Mouse (Mus musculus): ENCODE results near the gene Irgq. TPM values are rescaled to one million over a fixed set of nuclear protein-coding genes. Genes with fewer than 3 reads are reported as not detected.

Irgq gene
- polyA plus RNA-seq, 2 experiments = 1.0 to 1.7 TPM

- WGBS (ENCODE audit: insufficient replicate concordance) = 11% methylated on average over 30 of the region's 30 CpGs
- Histone ChIP-seq H3K27me3 (ENCODE audit: control insufficient read depth, insufficient read depth, low read length) (peaks cover 7% of the 10 kb centered on the region), H3K9me3 (ENCODE audit: control insufficient read depth, low read length) (no peaks in the 10 kb centered on the region), H3K36me3 (replicated peaks; ENCODE audit: control insufficient read depth, insufficient read depth, low read depth) (no peaks in the 10 kb centered on the region), H3K4me2 (ENCODE audit: low read depth) (peak within 1 kb of the TSS; percentile 48), H3K4me3 (ENCODE audit: insufficient read depth in 1 of 2, low read depth in 2 of 2, low read length in 2 of 2) (peak within 1 kb of the TSS; percentile 26 to 29), H3K9ac (replicated peaks) (no peak within 1 kb of the TSS), H3K27ac (no peak within 1 kb of the TSS), H3K4me1 (replicated peaks; ENCODE audit: control insufficient read depth in 2 of 2, insufficient read depth in 2 of 2, low read length in 1 of 2) (peaks cover 10 to 21% of the 10 kb centered on the region in 2 experiments)
- DNase-seq (ENCODE audit: low read depth in 3 of 3, low spot score in 3 of 3) = no peak
- no peak for ATAC-seq (ENCODE audit: insufficient read depth)
- TF ChIP-seq CTCF (IDR thresholded peaks at IDR 0.05; ENCODE audit: low read depth) (no peak), EP300 (IDR thresholded peaks at IDR 0.05; ENCODE audit: low read depth) (no peak)
Observed at GRCm38 (mm10) chr7:24587330-24588105, 57.0 kb downstream of the Irgq start, which contains the start of the genes Ethe1 and Zfp575. Gene Ethe1 (plus strand): TSS chr7:24587543. Gene Zfp575 (minus strand): TSS chr7:24587641.

Other genes with a start within 250 kb of the Irgq start
- gene Zfp61, start 229.5 kb upstream of the Irgq start, polyA plus RNA-seq (2012; rRNA removed) = 2.3 and 2.6 TPM in 2 replicates
- gene Zfp61, start 229.5 kb upstream of the Irgq start, polyA plus RNA-seq (2014; fragmentation: Nextera tagmentation; extraction: Ambion mirVana) = 1.6 and 2.1 TPM in 2 replicates
- 1.5 and 1.8 TPM in 2 replicates for gene Zfp94, start 214.0 kb upstream of the Irgq start, polyA plus RNA-seq (2012; rRNA removed)
- gene Zfp94, start 214.0 kb upstream of the Irgq start, polyA plus RNA-seq (2014; fragmentation: Nextera tagmentation; extraction: Ambion mirVana) = 1.4 TPM in 2 replicates
- gene Tescl, start 196.8 kb upstream of the Irgq start, polyA plus RNA-seq (2012; rRNA removed) = 0.11 TPM in 1 of 2 replicates, not detected in the other
- gene Tescl, start 196.8 kb upstream of the Irgq start, polyA plus RNA-seq (2014; fragmentation: Nextera tagmentation; extraction: Ambion mirVana) = not detected in 2 replicates
- gene Lypd5, start 181.5 kb upstream of the Irgq start, polyA plus RNA-seq (2012; rRNA removed) = not detected in 2 replicates
- gene Lypd5, start 181.5 kb upstream of the Irgq start, polyA plus RNA-seq (2014; fragmentation: Nextera tagmentation; extraction: Ambion mirVana) = not detected in 2 replicates
- gene Kcnn4, start 160.4 kb upstream of the Irgq start, polyA plus RNA-seq (2012; rRNA removed) = 112 and 113 TPM in 2 replicates
- 90.2 and 112 TPM in 2 replicates for gene Kcnn4, start 160.4 kb upstream of the Irgq start, polyA plus RNA-seq (2014; fragmentation: Nextera tagmentation; extraction: Ambion mirVana)
- gene Smg9, start 131.1 kb upstream of the Irgq start, polyA plus RNA-seq (2012; rRNA removed) = 20.6 and 22.2 TPM in 2 replicates
- gene Smg9, start 131.1 kb upstream of the Irgq start, polyA plus RNA-seq (2014; fragmentation: Nextera tagmentation; extraction: Ambion mirVana) = 11.2 and 11.8 TPM in 2 replicates
- not detected in 2 replicates for gene Irgc1, start 78.4 kb upstream of the Irgq start, polyA plus RNA-seq (2012; rRNA removed)
- gene Irgc1, start 78.4 kb upstream of the Irgq start, polyA plus RNA-seq (2014; fragmentation: Nextera tagmentation; extraction: Ambion mirVana) = not detected in 2 replicates
- 1.7 and 2.1 TPM in 2 replicates for gene Plaur, start 68.2 kb upstream of the Irgq start, polyA plus RNA-seq (2012; rRNA removed)
- 2.7 and 3.5 TPM in 2 replicates for gene Plaur, start 68.2 kb upstream of the Irgq start, polyA plus RNA-seq (2014; fragmentation: Nextera tagmentation; extraction: Ambion mirVana)
- gene Cadm4, start 48.7 kb upstream of the Irgq start, polyA plus RNA-seq (2012; rRNA removed) = 0.43 and 0.48 TPM in 2 replicates
- 0.05 TPM in 1 of 2 replicates, not detected in the other for gene Cadm4, start 48.7 kb upstream of the Irgq start, polyA plus RNA-seq (2014; fragmentation: Nextera tagmentation; extraction: Ambion mirVana)
- gene Zfp428, start 23.7 kb upstream of the Irgq start, polyA plus RNA-seq (2012; rRNA removed) = 3.8 and 4.0 TPM in 2 replicates
- gene Zfp428, start 23.7 kb upstream of the Irgq start, polyA plus RNA-seq (2014; fragmentation: Nextera tagmentation; extraction: Ambion mirVana) = 2.3 TPM in 2 replicates
- not detected in 2 replicates for gene AC161166.1, start 18.2 kb upstream of the Irgq start, polyA plus RNA-seq (2012; rRNA removed)
- gene AC161166.1, start 18.2 kb upstream of the Irgq start, polyA plus RNA-seq (2014; fragmentation: Nextera tagmentation; extraction: Ambion mirVana) = not detected in 2 replicates
- not detected in 2 replicates for gene Pinlyp, start 15.4 kb downstream of the Irgq start, polyA plus RNA-seq (2012; rRNA removed)
- not detected in 2 replicates for gene Pinlyp, start 15.4 kb downstream of the Irgq start, polyA plus RNA-seq (2014; fragmentation: Nextera tagmentation; extraction: Ambion mirVana)
- 27.8 and 28.8 TPM in 2 replicates for gene Xrcc1, start 15.6 kb downstream of the Irgq start, polyA plus RNA-seq (2012; rRNA removed)
- 27.3 and 40.9 TPM in 2 replicates for gene Xrcc1, start 15.6 kb downstream of the Irgq start, polyA plus RNA-seq (2014; fragmentation: Nextera tagmentation; extraction: Ambion mirVana)
- gene Ethe1, start 56.9 kb downstream of the Irgq start, polyA plus RNA-seq (2012; rRNA removed) = 14.8 and 16.5 TPM in 2 replicates
- 24.8 and 27.3 TPM in 2 replicates for gene Ethe1, start 56.9 kb downstream of the Irgq start, polyA plus RNA-seq (2014; fragmentation: Nextera tagmentation; extraction: Ambion mirVana)
- gene Zfp575, start 57.0 kb downstream of the Irgq start, polyA plus RNA-seq (2012; rRNA removed) = 0.09 and 0.11 TPM in 2 replicates
- 0.04 TPM in 1 of 2 replicates, not detected in the other for gene Zfp575, start 57.0 kb downstream of the Irgq start, polyA plus RNA-seq (2014; fragmentation: Nextera tagmentation; extraction: Ambion mirVana)
- gene Phldb3, start 80.1 kb downstream of the Irgq start, polyA plus RNA-seq (2012; rRNA removed) = 0.38 and 0.59 TPM in 2 replicates
- 0.06 and 0.15 TPM in 2 replicates for gene Phldb3, start 80.1 kb downstream of the Irgq start, polyA plus RNA-seq (2014; fragmentation: Nextera tagmentation; extraction: Ambion mirVana)
- 0.03 TPM in 1 of 2 replicates, not detected in the other for gene Lypd3, start 105.9 kb downstream of the Irgq start, polyA plus RNA-seq (2012; rRNA removed)
- not detected in 2 replicates for gene Lypd3, start 105.9 kb downstream of the Irgq start, polyA plus RNA-seq (2014; fragmentation: Nextera tagmentation; extraction: Ambion mirVana)
- not detected in 2 replicates for gene Tex101, start 146.0 kb downstream of the Irgq start, polyA plus RNA-seq (2012; rRNA removed)
- not detected in 2 replicates for gene Tex101, start 146.0 kb downstream of the Irgq start, polyA plus RNA-seq (2014; fragmentation: Nextera tagmentation; extraction: Ambion mirVana)
- not detected in 2 replicates for gene BC049730, start 178.6 kb downstream of the Irgq start, polyA plus RNA-seq (2012; rRNA removed)
- not detected in 2 replicates for gene BC049730, start 178.6 kb downstream of the Irgq start, polyA plus RNA-seq (2014; fragmentation: Nextera tagmentation; extraction: Ambion mirVana)
- not detected in 2 replicates for gene Gm4763, start 196.2 kb downstream of the Irgq start, polyA plus RNA-seq (2012; rRNA removed)
- not detected in 2 replicates for gene Gm4763, start 196.2 kb downstream of the Irgq start, polyA plus RNA-seq (2014; fragmentation: Nextera tagmentation; extraction: Ambion mirVana)
- 1.0 and 1.1 TPM in 2 replicates for gene Cd177, start 229.6 kb downstream of the Irgq start, polyA plus RNA-seq (2012; rRNA removed)
- 1.9 and 2.8 TPM in 2 replicates for gene Cd177, start 229.6 kb downstream of the Irgq start, polyA plus RNA-seq (2014; fragmentation: Nextera tagmentation; extraction: Ambion mirVana)
- gene Ceacam10, start 246.5 kb downstream of the Irgq start, polyA plus RNA-seq (2012; rRNA removed) = 0.19 and 0.39 TPM in 2 replicates
- gene Ceacam10, start 246.5 kb downstream of the Irgq start, polyA plus RNA-seq (2014; fragmentation: Nextera tagmentation; extraction: Ambion mirVana) = 0.25 and 0.34 TPM in 2 replicates

Data from liver, embryonic 14.5 days (tissue).